Mouse (Mus musculus): ENCODE results near the gene Sf3b4. TPM values are rescaled to one million over a fixed set of nuclear protein-coding genes. Genes with fewer than 3 reads are reported as not detected.
A peak's percentile ranks its signal among the peaks of the same experiment; 100 is the strongest.
"Not testable (repeated sequence)": the region's sequence is repeated elsewhere in the genome, so short reads cannot be mapped to it uniquely, and the experiment has no call there.

Gene Sf3b4
- polyA plus RNA-seq, 1 experiment from 2014 or later = 190 TPM

- ATAC-seq (ENCODE audit: insufficient number of reproducible peaks, insufficient read depth, low FRiP score, low TSS enrichment) = no peak
- Histone ChIP-seq H3K4me3 (peak overlapping the region; percentile 49), H3K27ac (peak overlapping the region; percentile 86), H3K36me3 (peaks cover 12% of the 10 kb centered on the region), H3K4me2 (replicated peaks) (peak overlapping the region; percentile 88), H3K4me1 (peaks cover 19% of the 10 kb centered on the region), H3K27me3 (no peaks in the 10 kb centered on the region), H3K9me3 (no peaks in the 10 kb centered on the region), H3K9ac (no peak overlapping the region)
- WGBS = 57% methylated on average over 4 of the region's 4 CpGs
Measured at GRCm38 (mm10) chr3:96160222-96160802, 11.8 kb upstream of the Sf3b4 start.

- peaks cover 19% of the 10 kb centered on the region for H3K4me1 ChIP-seq
- peak overlapping the region; percentile 86 for H3K27ac ChIP-seq
- H3K27me3 ChIP-seq = no peaks in the 10 kb centered on the region
- H3K36me3 ChIP-seq = peaks cover 5% of the 10 kb centered on the region; the same call in 1 of the 2 replicates
- H3K9me3 ChIP-seq = no peaks in the 10 kb centered on the region
- peak; percentile 65; the same call in 1 of the 2 replicates for ATAC-seq (ENCODE audit: insufficient number of reproducible peaks, insufficient read depth, low FRiP score, low TSS enrichment)
- WGBS = 2% methylated on average over 12 of the region's 12 CpGs
- H3K4me3 ChIP-seq = peak overlapping the region; percentile 49
- peak overlapping the region; percentile 49 for H3K9ac ChIP-seq
- peak overlapping the region; percentile 88 for H3K4me2 ChIP-seq (replicated peaks)
Measured at GRCm38 (mm10) chr3:96160803-96161516, 11.2 kb upstream of the Sf3b4 start.

GRCm38 (mm10) chr3:96161869-96162840 is 10.0 kb upstream of the Sf3b4 start, which contains the start of gene Mtmr11:
Gene Mtmr11 (plus strand): TSS chr3:96162004.
- Histone ChIP-seq H3K4me2 (replicated peaks) (peak within 1 kb of the TSS; percentile 88), H3K4me3 (peak within 1 kb of the TSS; percentile 49), H3K36me3 (0 out of 2 replicates have a peak, but pooled peaks cover 3% of the 10 kb centered on the region), H3K27ac (peak within 1 kb of the TSS; percentile 86), H3K4me1 (peaks cover 19% of the 10 kb centered on the region), H3K9ac (peak within 1 kb of the TSS; percentile 49), H3K27me3 (no peaks in the 10 kb centered on the region), H3K9me3 (no peaks in the 10 kb centered on the region)
- WGBS = 6% methylated on average over 15 of the region's 16 CpGs
- peak; percentile 38; the same call in 1 of the 2 replicates for ATAC-seq (ENCODE audit: insufficient number of reproducible peaks, insufficient read depth, low FRiP score, low TSS enrichment)

GRCm38 (mm10) chr3:96163040-96163439 is 9.1 kb upstream of the Sf3b4 start:
- Histone ChIP-seq H3K4me2 (replicated peaks) (peak overlapping the region; percentile 88), H3K27ac (peak overlapping the region; percentile 14; the same call in 1 of the 2 replicates), H3K9ac (peak overlapping the region; percentile 49; the same call in 1 of the 2 replicates), H3K9me3 (no peaks in the 10 kb centered on the region), H3K4me1 (peaks cover 19% of the 10 kb centered on the region), H3K4me3 (peak overlapping the region; percentile 49; the same call in 1 of the 2 replicates), H3K36me3 (peaks cover 6% of the 10 kb centered on the region; the same call in 1 of the 2 replicates), H3K27me3 (no peaks in the 10 kb centered on the region)
- no peak for ATAC-seq (ENCODE audit: insufficient number of reproducible peaks, insufficient read depth, low FRiP score, low TSS enrichment)
- WGBS = 89% methylated on average over 6 of the region's 6 CpGs

- H3K9me3 ChIP-seq = no peaks in the 10 kb centered on the region
- no peak overlapping the region for H3K4me2 ChIP-seq (replicated peaks)
- 73% methylated on average over 12 of the region's 12 CpGs for WGBS
- H3K36me3 ChIP-seq = peaks cover 16% of the 10 kb centered on the region
- no peaks in the 10 kb centered on the region for H3K27me3 ChIP-seq
- H3K4me1 ChIP-seq = peaks cover 15% of the 10 kb centered on the region
- no peak overlapping the region for H3K4me3 ChIP-seq
- H3K27ac ChIP-seq = 0 out of 2 replicates have a peak overlapping the region, but pooled peaks have one; percentile 17
- ATAC-seq (ENCODE audit: insufficient number of reproducible peaks, insufficient read depth, low FRiP score, low TSS enrichment) = no peak
- no peak overlapping the region for H3K9ac ChIP-seq
Measured at GRCm38 (mm10) chr3:96168466-96169158, 3.5 kb upstream of the Sf3b4 start.

- no peak overlapping the region for H3K27ac ChIP-seq
- H3K4me3 ChIP-seq = no peak overlapping the region
- H3K9me3 ChIP-seq = no peaks in the 10 kb centered on the region
- H3K4me2 ChIP-seq (replicated peaks) = no peak overlapping the region
- H3K9ac ChIP-seq = peak overlapping the region; percentile 38; the same call in 1 of the 2 replicates
- H3K27me3 ChIP-seq = no peaks in the 10 kb centered on the region
- H3K4me1 ChIP-seq = peaks cover 25% of the 10 kb centered on the region
- peaks cover 29% of the 10 kb centered on the region for H3K36me3 ChIP-seq
- ATAC-seq (ENCODE audit: insufficient number of reproducible peaks, insufficient read depth, low FRiP score, low TSS enrichment) = no peak
- 84% methylated on average over 4 of the region's 4 CpGs for WGBS
Measured at GRCm38 (mm10) chr3:96170276-96170675, 1.9 kb upstream of the Sf3b4 start.

GRCm38 (mm10) chr3:96170976-96171545 is 1.1 kb upstream of the Sf3b4 start:
- 68% methylated on average over 10 of the region's 10 CpGs for WGBS
- Histone ChIP-seq H3K27me3 (no peaks in the 10 kb centered on the region), H3K4me2 (replicated peaks) (peak overlapping the region; percentile 92), H3K9me3 (no peaks in the 10 kb centered on the region), H3K27ac (peak overlapping the region; percentile 98; the same call in 1 of the 2 replicates), H3K36me3 (peaks cover 35% of the 10 kb centered on the region), H3K9ac (peak overlapping the region; percentile 88; the same call in 1 of the 2 replicates), H3K4me3 (peak overlapping the region; percentile 96), H3K4me1 (peaks cover 25% of the 10 kb centered on the region)
- ATAC-seq (ENCODE audit: insufficient number of reproducible peaks, insufficient read depth, low FRiP score, low TSS enrichment) = no peak

- Histone ChIP-seq H3K36me3 (peaks cover 41% of the 10 kb centered on the region), H3K27ac (peak overlapping the region; percentile 98), H3K4me1 (peaks cover 25% of the 10 kb centered on the region), H3K4me3 (peak overlapping the region; percentile 96), H3K27me3 (no peaks in the 10 kb centered on the region), H3K9ac (peak overlapping the region; percentile 88), H3K9me3 (no peaks in the 10 kb centered on the region), H3K4me2 (replicated peaks) (peak overlapping the region; percentile 92)
- 22% methylated on average over 18 of the region's 18 CpGs for WGBS
- ATAC-seq (ENCODE audit: insufficient number of reproducible peaks, insufficient read depth, low FRiP score, low TSS enrichment) = 0 out of 2 replicates have a peak, but pooled peaks have one; percentile 8
Measured at GRCm38 (mm10) chr3:96171583-96172196, 442 bp upstream of the Sf3b4 start.

- Histone ChIP-seq H3K4me3 (peak overlapping the region; percentile 96), H3K4me2 (replicated peaks) (peak overlapping the region; percentile 92), H3K36me3 (peaks cover 49% of the 10 kb centered on the region), H3K27ac (0 out of 2 replicates have a peak overlapping the region, but pooled peaks have one; percentile 98), H3K9me3 (no peaks in the 10 kb centered on the region), H3K9ac (peak overlapping the region; percentile 88), H3K4me1 (peaks cover 25% of the 10 kb centered on the region), H3K27me3 (no peaks in the 10 kb centered on the region)
- no peak for ATAC-seq (ENCODE audit: insufficient number of reproducible peaks, insufficient read depth, low FRiP score, low TSS enrichment)
- WGBS = 38% methylated on average over 7 of the region's 7 CpGs
Measured at GRCm38 (mm10) chr3:96173185-96173584, 1.1 kb downstream of the Sf3b4 start.

- H3K36me3 ChIP-seq = peaks cover 56% of the 10 kb centered on the region
- ATAC-seq (ENCODE audit: insufficient number of reproducible peaks, insufficient read depth, low FRiP score, low TSS enrichment); H3K9me3 ChIP-seq; H3K27ac ChIP-seq; H3K9ac ChIP-seq; H3K4me3 ChIP-seq; H3K27me3 ChIP-seq: not testable (repeated sequence)
- H3K4me2 ChIP-seq (replicated peaks) = peak overlapping the region; percentile 32
- WGBS = 84% methylated on average over 4 of the region's 4 CpGs
- peaks cover 25% of the 10 kb centered on the region for H3K4me1 ChIP-seq
Measured at GRCm38 (mm10) chr3:96174042-96174441, 1.9 kb downstream of the Sf3b4 start.
